Mouse (Mus musculus) left cerebral cortex, postnatal 14 days (tissue): Measurements from ENCODE around the gene Lipa. TPM values are rescaled to one million over a fixed set of nuclear protein-coding genes. Genes with fewer than 3 reads are reported as not detected.

Source experiments
- DNase-seq, 2 experiments: peaks; one replicate each; pipeline ENCODE4 v3.0.0; 2021 to 2022; ENCODE audit warnings: low spot score in 2 of 2, mixed read lengths in 1 of 2
- intact Hi-C: fragments of 180-260 bp; cut with DNase I; formaldehyde crosslinking; loops from one replicate; pipeline ENCODE4 v1.15.1; 2025
- total RNA-seq, 2 experiments: library from RNA; stranded (reverse); gene quantifications; 2 replicates each; pipeline ENCODE4 v1.2.3; 2021

Lipa gene
- total RNA-seq, 2 experiments from 2014 or later, result 15.7 to 18.6 TPM

DNA sequence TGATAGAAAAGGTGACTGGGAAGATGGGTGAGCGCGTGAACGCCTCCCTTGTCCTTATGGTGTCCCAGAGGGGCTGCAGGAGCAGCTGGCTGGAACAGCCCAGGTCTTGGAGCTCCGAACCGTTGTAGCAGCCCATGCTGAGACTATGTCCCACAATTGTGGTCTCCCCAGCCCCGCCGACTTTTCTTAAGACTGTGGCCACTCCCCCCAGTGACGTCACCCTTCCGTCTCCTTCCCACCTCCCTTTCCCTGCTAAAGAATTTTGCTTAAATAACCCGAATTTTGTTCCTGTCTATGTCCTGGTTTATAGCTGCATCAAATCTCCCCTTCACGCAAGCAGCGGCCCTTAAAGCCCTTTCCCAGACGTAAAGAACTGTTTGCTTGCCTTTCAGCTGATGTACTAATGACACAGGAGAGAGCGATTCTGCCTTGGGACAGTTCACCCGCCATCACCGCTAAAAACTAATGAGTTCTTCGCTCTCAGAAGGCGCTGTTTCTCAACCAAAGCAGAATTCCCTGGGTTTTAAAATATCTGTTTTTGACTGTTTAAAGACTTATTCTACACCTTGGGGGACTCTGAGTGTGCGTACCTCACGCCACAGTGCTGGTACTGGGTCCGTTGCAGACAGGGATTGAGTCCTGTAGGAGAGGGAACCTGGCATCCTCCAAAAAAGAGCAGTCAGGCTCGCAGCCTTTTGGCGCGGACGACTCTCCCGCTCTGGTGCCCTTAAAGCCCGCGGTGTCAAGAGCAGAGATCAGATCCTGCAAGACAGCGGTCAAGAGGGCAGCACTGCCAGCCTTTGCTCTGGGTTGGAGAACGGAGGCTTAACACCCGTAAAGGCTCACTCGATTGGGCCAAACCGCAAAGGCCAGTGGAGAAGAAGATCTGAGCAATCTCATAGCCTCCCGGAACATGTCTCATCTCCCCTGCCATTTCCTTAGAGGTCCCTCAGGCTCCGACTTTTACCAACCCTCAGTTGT is 52.0 kb downstream of the Lipa start, which contains the start of gene Ch25h:
Ch25h (minus strand) TSS at position 174 of the 981 bp plus-strand sequence.
- peak in 1 of 2 experiments; percentile 36 for DNase-seq
- intact Hi-C loops, result loop anchor here (5.0 kb wide), 1 partner anchor 143 kb away; no protein-coding TSS in a partner anchor

DNA sequence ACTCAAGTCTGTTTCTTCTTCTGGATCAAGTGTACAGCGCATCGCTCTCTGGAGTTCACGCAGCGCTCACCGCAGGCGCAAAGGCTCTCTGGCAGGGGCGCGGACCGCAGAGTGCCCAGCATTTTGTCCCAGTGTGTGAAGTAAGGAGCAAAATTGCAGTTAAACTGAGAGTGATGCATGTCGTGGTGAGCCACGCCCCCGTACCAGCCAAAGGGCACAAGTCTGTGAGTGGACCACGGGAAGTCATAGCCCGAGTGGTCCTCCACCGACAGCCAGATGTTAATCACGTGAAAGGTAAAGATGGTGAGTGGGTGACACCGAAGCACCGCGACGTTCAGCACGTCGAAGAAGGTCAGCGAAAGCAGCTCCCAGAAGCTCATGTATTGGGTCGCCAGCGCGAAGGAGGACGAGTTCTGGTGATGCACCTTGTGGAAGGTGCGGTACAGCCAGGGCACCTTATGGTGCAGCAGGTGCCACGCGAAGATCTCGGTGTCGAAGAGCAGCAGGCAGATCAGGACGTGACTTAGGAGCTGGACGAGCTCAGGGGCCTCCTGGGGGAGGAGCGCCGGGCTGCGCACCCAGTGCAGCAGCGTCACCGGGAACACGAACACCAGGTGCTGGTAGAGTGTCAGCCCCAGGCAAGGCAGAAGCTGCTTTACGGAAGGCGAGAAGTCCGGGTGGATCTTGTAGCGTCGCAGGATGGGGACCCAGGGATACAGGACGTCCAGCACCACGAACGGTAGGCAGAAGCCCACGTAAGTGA is 52.9 kb downstream of the Lipa start:
- intact Hi-C loops, result no loop called here
- DNase-seq, result peak in 1 of 2 experiments; percentile 7

DNA sequence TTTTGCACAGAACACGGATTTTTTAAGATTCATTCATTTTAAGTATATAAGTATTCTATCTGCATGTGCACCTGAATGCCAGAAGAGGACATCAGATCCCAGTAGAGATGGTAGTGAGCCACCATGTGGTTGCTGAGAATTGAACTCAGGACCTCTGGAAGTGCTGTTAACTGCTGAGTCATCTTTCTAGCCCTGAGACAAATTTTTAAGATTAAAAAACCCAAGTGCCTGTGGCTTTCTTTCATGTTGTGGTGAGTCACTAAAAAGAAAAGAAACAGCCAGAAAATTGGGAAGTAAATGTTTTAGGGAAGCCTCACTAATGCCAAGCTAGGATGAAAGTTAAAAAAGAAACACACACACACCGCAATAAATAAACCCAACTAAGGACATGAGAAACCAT is 55.6 kb downstream of the Lipa start:
- DNase-seq, result no peak
- intact Hi-C loops, result no loop called here

DNA sequence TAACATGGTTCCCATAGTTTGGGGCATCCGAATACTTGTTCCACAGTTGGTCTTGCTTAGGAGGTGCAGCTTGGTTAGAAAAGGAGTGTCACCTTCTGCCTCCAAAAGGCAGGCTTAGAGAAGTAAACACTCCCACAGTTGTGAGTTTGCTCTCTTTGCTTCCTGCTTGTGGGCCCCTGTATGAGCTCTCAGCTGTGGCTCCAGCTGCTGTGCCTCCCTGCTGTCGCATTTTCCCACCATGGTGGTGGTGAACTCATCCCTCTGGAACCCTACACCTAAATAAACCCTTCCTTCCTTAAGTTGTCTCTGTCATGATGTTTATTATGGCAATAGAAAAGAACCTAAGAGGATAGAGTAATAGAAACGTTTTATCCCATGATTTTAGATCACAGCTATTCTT is 58.5 kb downstream of the Lipa start:
- intact Hi-C loops, result no loop called here

DNA sequence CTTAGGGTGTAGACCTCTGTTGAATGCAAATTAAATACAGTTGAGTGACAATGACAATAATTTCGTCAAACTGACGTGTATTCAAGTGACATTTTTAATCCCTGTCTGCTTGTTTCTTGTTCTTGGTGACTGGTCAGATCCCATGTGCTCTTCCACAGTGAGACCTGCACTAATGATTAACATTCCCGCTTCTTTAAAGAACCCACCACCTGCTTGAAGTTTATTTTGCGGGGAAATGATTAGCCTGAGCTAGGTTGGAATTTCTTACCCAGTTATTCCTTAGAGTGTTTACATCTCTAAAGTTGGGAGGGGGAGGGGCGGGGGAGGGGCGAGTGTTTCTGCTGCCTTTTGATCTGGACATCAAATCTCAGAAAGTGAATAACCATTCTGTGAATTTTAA is 59.1 kb downstream of the Lipa start:
- intact Hi-C loops, result no loop called here
- DNase-seq, result no peak

More for the DNA sequence above, 58.5 kb downstream of the Lipa start:
- no peak for DNase-seq

DNA sequence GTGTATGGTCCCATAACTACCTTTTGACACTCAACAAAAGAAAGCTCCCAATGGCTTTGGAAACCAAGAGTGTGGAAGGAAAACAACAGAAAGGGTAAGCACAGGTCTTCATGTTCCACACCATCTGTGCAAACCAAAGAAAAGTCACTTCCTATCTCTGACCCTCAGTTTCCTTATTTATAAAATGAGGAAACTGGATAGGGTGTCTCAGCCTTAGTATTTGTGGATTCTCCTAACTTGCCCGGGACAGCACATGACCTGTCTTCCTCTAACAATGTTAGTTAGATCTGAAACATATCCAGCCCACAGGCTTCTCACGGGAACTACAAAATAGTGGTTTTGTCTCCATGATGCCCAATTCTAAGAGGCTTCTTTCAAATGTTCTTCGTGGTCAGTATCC is 62.8 kb downstream of the Lipa start:
- DNase-seq, result no peak
- intact Hi-C loops, result no loop called here

DNA sequence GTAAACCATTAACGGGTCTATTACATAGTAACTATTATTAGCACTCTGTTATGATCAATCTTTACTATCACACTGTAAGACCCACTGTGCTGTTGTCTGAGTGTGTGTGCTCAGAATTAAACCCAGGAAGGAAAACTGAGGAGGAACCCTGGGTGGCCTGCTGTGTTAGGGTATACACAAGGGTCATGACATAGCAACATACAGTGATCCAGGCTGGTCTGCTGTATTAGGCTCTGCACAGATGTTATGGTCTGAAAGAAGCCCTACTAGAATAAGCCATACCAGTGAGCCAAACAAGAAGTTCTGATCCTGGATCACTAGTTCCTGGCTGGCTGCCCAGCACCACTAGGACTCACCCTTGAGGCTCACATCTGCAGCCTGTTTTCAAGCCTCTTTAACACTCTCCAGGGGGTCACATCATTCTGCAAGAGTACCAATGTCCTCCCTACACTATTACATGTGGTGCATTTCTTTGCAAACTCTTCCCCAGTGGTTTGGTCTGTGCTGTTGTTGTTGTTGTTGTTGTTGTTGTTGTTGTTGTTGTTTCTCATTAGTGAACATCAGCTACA is 65.7 kb downstream of the Lipa start:
- no peak for DNase-seq
- intact Hi-C loops, result no loop called here

DNA sequence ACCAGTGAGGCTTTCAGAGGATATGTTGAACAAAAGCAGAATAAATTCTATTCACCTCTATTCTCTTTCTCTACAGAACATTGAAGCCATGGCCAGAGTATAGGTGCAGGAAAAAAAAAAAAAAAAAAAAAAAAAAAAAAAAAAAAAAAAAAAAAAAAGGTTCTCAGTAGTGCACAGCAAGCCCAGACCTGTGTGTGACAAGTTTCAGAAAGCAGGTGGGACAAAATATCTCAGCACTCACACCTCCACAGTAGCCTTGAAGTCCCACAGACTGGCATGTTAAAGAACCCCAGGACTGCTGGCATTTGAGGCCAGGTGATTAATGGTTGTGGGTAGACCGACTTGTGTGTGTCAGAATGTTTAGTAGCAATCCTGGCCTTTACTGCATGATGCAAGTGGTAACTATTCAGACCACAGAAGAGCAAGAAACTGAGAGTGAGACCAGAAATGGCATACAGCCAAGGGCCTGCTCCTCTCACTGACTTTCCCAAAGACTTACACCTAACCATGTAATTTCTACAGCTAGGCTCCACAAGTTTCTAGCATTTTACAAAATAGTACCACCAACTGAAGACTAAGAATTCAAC is 76.4 kb downstream of the Lipa start:
- no peak for DNase-seq
- intact Hi-C loops, result no loop called here

DNA sequence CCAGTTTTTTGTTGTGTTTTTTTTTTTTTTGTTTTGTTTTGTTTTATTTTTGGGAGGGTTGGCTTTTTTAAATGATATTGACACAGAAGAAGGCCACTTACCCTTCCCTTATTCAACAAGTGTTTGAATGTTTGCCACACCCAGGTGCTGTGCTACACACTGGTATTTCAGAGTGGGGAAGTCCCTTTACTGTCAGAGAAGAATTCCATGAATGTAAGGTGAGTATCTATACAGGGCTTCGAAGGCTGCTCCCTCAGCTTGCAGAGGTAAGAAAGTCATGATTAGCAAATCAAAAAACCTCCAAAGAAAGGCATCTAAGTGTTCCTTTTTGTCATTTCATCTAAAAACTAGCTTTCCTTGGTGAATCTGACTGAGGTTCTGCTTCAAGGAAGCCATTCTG is 78.4 kb downstream of the Lipa start:
- intact Hi-C loops, result no loop called here
- no peak for DNase-seq

DNA sequence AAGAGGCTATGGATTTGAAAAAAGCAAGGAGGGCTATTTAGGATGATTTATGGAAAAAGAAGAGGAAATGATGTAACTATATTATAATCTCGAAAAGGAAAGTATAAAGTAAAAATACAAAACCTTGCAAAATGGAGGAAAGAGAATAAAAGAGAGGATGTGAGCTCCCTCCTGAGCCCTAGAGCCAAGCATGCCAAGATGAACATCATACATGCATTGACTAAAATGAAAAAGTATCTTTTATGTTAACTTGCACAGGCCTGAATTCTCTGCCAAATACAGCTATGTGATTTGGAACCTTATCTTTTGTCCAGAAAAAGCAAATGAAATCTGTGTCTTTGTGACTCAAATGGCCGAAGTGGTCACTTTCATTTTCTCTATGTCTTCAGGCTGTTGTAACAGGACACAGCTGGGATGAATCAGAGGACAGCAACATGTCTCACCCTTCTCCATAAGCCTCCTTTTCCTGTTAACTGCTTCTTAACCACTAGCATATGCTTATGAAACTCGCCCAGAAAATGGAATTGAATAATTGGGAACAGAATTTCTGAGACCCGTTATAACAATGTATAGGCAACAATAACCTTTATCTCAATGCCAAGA is 81.8 kb downstream of the Lipa start:
- DNase-seq, result no peak
- intact Hi-C loops, result no loop called here

DNA sequence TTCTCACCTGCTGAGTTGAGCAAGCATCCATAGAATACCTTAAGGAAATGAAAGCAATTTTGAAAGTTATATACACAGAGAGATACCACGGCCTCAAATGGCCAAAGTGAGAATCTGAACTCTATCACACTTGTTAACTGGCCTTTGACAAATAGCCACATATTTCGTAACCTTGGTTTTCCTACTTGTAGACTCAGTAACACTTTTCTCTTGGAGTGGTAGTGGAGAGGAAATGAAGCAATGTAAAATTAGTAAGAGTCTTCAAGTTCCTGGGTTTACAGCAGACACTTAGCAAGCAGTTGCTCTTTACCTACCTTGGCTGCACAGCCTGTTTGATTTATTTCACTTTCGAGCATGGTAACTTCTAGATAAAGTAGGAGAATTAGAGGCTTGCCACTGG is 82.5 kb downstream of the Lipa start:
- intact Hi-C loops, result no loop called here
- no peak for DNase-seq

Other genes starting within 250 kb of the Lipa start
- gene Fas, start 236.8 kb downstream of the Lipa start, total RNA-seq, result 1 to 10 TPM in 1 of 2 experiments, under 1 TPM in 1; 0.40 to 1.8 TPM
- under 1 TPM; 0.59 to 0.89 TPM for gene Ch25h, start 52.3 kb downstream of the Lipa start, total RNA-seq
- gene Ifit2, start 23.2 kb upstream of the Lipa start, total RNA-seq, result 1 to 10 TPM; 7.7 TPM
- gene Ifit3, start 56.1 kb upstream of the Lipa start, total RNA-seq, result 1 to 10 TPM; 1.5 to 2.1 TPM
- gene Ifit1bl1, start 74.5 kb upstream of the Lipa start, total RNA-seq, result 1 to 10 TPM; 1.6 to 2.2 TPM
- gene Ifit3b, start 80.5 kb upstream of the Lipa start, total RNA-seq, result 1 to 10 TPM; 1.2 to 1.3 TPM
- under 1 TPM; 0.27 to 0.53 TPM for gene Ifit1bl2, start 113.3 kb upstream of the Lipa start, total RNA-seq
- under 1 TPM; 0.18 to 0.36 TPM for gene Ifit1, start 113.4 kb upstream of the Lipa start, total RNA-seq
- gene Slc16a12, start 219.8 kb upstream of the Lipa start, total RNA-seq, result 1 to 10 TPM; 2.1 to 5.4 TPM